Mouse (Mus musculus): ENCODE measurements at regions not wholly inside any gene's neighbourhood (a gene's known extent, or its start where the extent isn't known, plus 50 kb on each side); places are given as distances from the start of the nearest gene placed in this dataset.

DNA sequence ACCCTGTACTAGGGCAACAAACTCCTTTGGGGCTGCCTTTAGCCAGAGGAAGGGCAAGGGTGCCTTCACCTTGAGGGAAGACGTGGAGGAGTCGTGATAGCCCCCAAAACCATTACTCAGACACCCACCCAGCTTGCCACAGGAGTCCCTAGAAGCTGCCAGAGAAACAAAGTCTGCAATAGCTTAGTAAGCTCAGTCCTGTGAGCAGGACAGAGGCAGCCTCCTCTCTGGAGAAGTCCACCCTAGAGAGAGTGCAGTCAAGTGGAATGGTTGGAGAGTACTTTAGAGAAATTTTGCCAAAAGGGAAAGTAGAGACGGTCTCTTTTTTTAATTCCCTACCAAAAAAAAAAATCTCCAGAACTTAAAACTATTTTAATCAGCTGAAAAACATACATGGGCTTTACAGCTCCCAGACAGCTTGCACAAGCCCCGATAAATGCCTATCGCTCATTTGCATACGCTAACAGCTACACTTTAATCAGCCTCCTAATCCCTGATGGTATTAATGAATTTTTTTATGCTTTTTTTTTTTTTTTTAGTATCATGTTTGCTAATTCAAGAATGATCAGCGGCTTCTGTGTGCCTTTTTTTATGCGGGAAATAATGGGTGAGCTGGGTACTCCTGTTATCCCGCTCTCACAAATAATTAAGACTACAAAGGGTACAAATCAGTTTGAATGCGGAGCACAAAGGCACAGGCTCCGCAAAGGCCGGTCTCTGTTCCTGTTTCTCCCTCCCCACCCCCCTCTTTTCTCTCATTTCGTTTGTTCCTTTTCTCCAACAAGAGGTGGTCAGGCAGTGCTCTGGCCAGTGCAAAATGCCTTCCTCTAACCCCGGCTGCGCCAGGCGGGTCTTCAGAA, 219.8 kb downstream of the Il20rb start:
- DNase-seq (ENCODE audit: low spot score in 2 of 2) = no peak

DNA sequence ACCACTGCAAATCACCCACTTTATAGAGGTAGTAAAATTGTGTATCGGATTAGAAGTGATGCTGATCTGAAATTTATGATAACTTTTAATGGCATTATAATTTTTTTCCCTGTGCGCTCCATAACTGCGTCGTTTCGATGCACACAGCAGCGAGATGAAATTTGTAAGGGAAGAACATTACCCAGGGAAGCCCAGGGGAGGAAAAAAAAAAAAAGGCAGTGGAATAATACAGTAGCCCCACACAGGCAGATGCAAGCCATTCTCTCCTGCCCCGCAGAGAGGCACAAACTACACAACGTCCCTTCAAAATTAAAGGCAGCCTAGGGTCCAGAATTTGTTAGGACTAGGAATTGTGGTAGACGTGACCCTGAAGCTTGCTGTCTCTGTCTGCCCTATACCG, 234.2 kb downstream of the Il20rb start:
- no peak for DNase-seq (ENCODE audit: low spot score in 2 of 2)
